Mouse (Mus musculus) heart, embryonic 15.5 days (tissue): ENCODE measurements around the gene Sh2b1. TPM values are rescaled to one million over a fixed set of nuclear protein-coding genes. Genes with fewer than 3 reads are reported as not detected.
"Not testable (repeated sequence)": the region's sequence is repeated elsewhere in the genome, so short reads cannot be mapped to it uniquely, and the experiment has no call there.

Experiments used
- ATAC-seq: fragments of 200-750 bp; cut with Nextera tagmentation; replicated peaks from 2 replicates; pipeline ENCODE4 v1.8.0; 2017; ENCODE audit warnings: low read depth, moderate TSS enrichment; ENCODE audit not compliant: insufficient number of reproducible peaks, insufficient read depth, low FRiP score
- H3K27ac ChIP-seq: fragments of 300-500 bp; sonication (generic); 2 replicates; pipeline ENCODE4 v1.5.1; 2015; ENCODE audit warnings: mild to moderate bottlenecking, inconsistent platforms
- H3K27me3 ChIP-seq: fragments of 300-500 bp; sonication (generic); 2 replicates; pipeline ENCODE4 v1.6.1; 2015; ENCODE audit warnings: inconsistent platforms
- H3K36me3 ChIP-seq: fragments of 300-500 bp; sonication (generic); 2 replicates; pipeline ENCODE4 v1.6.1; 2015; ENCODE audit warnings: mild to moderate bottlenecking, inconsistent platforms
- H3K4me1 ChIP-seq: fragments of 300-500 bp; sonication (generic); replicated peaks from 2 replicates; pipeline ENCODE4 v1.6.1; 2015; ENCODE audit warnings: inconsistent platforms
- H3K4me2 ChIP-seq: fragments of 300-500 bp; sonication (generic); 2 replicates; pipeline ENCODE4 v1.6.1; 2015; ENCODE audit warnings: inconsistent platforms, mild to moderate bottlenecking, moderate library complexity
- H3K4me3 ChIP-seq: fragments of 300-500 bp; sonication (generic); 2 replicates; pipeline ENCODE4 v1.5.1; 2015; ENCODE audit warnings: mild to moderate bottlenecking, inconsistent platforms
- H3K9ac ChIP-seq: fragments of 300-500 bp; sonication (generic); 2 replicates; pipeline ENCODE4 v1.6.1; 2015; ENCODE audit warnings: mild to moderate bottlenecking, inconsistent platforms
- H3K9me3 ChIP-seq: fragments of 300-500 bp; sonication (generic); replicated peaks from 2 replicates; pipeline ENCODE4 v1.6.1; 2016; ENCODE audit warnings: inconsistent platforms
- WGBS: fragments of 180-500 bp; shearing (Covaris S2); methylation state at CpG from one replicate; pipeline ENCODE4 v1.1.7; 2015; ENCODE audit warnings: mixed read lengths; 5-methylcytosine and 5-hydroxymethylcytosine counted together
- polyA plus RNA-seq: library from polyadenylated mRNA; unstranded; fragments of >200 nt; fragmentation: Nextera tagmentation; extraction: Ambion mirVana; gene quantifications from 2 replicates; pipeline ENCODE4 v1.2.1, GENCODE M21; 2015

Sh2b1 gene
- polyA plus RNA-seq, 1 experiment from 2014 or later: 37.1 TPM

DNA sequence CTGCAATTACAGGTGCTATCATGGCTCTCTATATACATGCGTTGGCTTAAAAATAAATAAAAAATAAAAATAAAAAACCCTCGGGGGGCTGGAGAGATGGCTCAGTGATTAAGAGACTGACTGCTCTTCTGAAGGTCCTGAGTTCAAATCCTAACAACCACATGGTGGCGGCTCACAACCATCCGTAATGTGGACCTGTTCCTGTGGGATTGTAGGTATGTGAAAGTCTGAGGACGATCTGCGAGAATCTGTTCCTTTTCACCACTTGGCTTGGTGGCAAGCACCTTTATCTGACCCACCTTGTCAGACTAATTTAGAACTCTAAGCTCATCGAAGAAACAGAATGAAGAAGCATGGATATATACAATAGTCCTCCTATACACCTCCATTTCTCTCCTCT lies 24.2 kb upstream of the Sh2b1 start:
- H3K4me1 ChIP-seq: peaks cover 16% of the 10 kb centered on the region
- no peak overlapping the region for H3K27ac ChIP-seq
- peaks cover 68% of the 10 kb centered on the region for H3K36me3 ChIP-seq
- H3K27me3 ChIP-seq: no peaks in the 10 kb centered on the region
- no peak for ATAC-seq
- H3K9me3 ChIP-seq: no peaks in the 10 kb centered on the region
- no peak overlapping the region for H3K4me2 ChIP-seq
- H3K4me3 ChIP-seq: no peak overlapping the region
- WGBS: 91% methylated on average over 7 of the region's 7 CpGs
- no peak overlapping the region for H3K9ac ChIP-seq

DNA sequence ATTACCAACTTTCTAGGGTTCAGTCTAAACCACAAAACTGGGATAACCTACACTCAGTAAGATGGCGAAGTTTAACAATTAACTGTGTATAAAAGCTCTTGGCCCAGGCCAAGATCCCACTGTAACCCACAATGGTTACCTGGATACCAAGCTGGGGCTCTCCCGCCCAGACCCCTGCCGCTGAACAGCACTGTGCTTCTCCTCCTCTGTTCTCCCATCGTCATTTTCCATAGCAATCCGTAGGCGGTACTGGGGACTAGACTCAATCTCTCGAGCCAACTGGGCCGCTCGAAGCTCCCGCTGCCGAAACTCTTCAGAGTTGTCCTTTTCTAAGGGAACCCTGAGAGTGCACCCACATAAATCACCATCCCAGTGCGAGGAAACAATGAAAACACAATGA lies 22.7 kb upstream of the Sh2b1 start:
- Histone ChIP-seq H3K9me3 (no peaks in the 10 kb centered on the region), H3K36me3 (peaks cover 82% of the 10 kb centered on the region), H3K9ac (no peak overlapping the region), H3K27me3 (no peaks in the 10 kb centered on the region), H3K4me2 (no peak overlapping the region), H3K4me1 (peaks cover 12% of the 10 kb centered on the region), H3K27ac (no peak overlapping the region), H3K4me3 (no peak overlapping the region)
- whole genome bisulfite sequencing: 91% methylated on average over 12 of the region's 12 CpGs
- ATAC-seq: no peak

DNA sequence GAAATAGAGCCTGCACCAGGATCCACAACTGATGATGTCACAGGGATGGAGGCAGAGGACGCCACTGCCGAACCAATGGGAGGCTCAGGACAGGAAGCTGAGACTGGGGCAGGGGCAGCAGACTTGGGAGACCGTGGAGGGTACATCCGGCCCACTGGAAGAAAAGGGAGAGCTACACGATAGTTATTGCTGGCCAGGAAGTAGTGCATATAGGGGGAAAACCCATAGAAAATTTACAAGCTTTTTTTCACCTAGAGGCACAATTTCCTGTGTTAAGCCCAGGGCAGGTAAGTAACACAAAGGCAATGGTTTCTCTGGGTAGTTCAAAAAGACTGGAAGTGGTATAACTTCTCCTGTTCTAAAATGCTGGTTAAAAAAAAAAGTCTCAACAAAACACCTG lies 21.3 kb upstream of the Sh2b1 start:
- Histone ChIP-seq H3K36me3 (peaks cover 96% of the 10 kb centered on the region), H3K4me3 (no peak overlapping the region), H3K27ac (no peak overlapping the region), H3K9ac (no peak overlapping the region), H3K27me3 (no peaks in the 10 kb centered on the region), H3K9me3 (no peaks in the 10 kb centered on the region), H3K4me1 (peaks cover 9% of the 10 kb centered on the region), H3K4me2 (no peak overlapping the region)
- WGBS: 83% methylated on average over 5 of the region's 5 CpGs
- ATAC-seq: no peak

- Histone ChIP-seq H3K36me3 (peaks cover 96% of the 10 kb centered on the region), H3K4me3 (no peak overlapping the region), H3K9ac (no peak overlapping the region), H3K4me2 (no peak overlapping the region), H3K9me3 (no peaks in the 10 kb centered on the region), H3K27me3 (no peaks in the 10 kb centered on the region), H3K4me1 (no peaks in the 10 kb centered on the region), H3K27ac (no peak overlapping the region)
- no peak for ATAC-seq
- WGBS: 86% methylated on average over 6 of the region's 6 CpGs
These were observed 18.9 kb upstream of the Sh2b1 start for GRCm38 (mm10) chr7:126494120-126494519.

DNA sequence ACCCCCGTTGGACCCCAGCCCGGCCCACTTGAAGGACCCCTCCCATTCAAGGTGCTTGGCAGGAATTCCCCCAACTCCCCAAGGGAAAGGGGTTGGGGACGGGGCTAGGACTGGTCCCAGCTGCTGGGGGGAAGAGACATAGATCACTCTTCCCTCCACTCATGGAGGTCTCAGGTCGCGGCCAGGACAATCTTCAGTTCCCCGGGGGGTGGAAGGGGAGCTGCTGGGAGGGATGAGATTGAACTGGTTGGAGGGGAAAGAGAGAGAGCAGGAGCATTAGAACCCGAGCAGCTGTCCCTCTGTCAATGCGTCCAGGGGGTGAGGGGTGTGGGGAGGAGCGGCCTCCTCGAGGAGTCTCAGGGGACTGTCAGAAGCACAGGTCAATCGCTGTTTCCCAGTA lies 16.7 kb upstream of the Sh2b1 start:
- no peaks in the 10 kb centered on the region for H3K27me3 ChIP-seq
- no peak overlapping the region for H3K9ac ChIP-seq
- ATAC-seq: no peak
- H3K27ac ChIP-seq: no peak overlapping the region
- peaks cover 8% of the 10 kb centered on the region for H3K4me1 ChIP-seq
- H3K4me2 ChIP-seq: no peak overlapping the region
- no peaks in the 10 kb centered on the region for H3K9me3 ChIP-seq
- WGBS: 56% methylated on average over 11 of the region's 11 CpGs
- no peak overlapping the region for H3K4me3 ChIP-seq
- H3K36me3 ChIP-seq: peaks cover 78% of the 10 kb centered on the region

DNA sequence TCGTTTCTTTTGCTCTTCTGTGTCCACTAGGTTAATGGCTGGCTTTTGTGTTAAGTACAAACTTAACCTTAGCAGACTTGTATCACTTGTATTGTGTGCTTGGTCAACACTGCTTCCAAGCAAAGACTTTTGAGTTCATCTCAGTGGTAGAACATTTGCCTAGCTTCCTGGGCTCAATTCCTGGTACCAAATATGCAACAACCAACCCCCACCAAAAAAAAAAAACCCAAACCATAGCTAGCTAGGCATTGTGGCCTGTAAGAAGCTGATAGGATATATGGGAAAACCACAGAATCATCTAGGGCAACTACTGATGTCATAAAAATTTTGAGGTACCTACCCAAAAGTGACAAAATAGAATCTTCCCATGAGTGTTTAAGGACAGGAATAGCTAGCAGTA lies 15.8 kb upstream of the Sh2b1 start:
- H3K27ac ChIP-seq: no peak overlapping the region
- peaks cover 69% of the 10 kb centered on the region for H3K36me3 ChIP-seq
- no peak overlapping the region for H3K9ac ChIP-seq
- H3K4me3 ChIP-seq: no peak overlapping the region
- peaks cover 10% of the 10 kb centered on the region for H3K4me1 ChIP-seq
- 73% methylated on average over 1 of the region's 1 CpGs for WGBS
- no peak for ATAC-seq
- no peaks in the 10 kb centered on the region for H3K27me3 ChIP-seq
- no peaks in the 10 kb centered on the region for H3K9me3 ChIP-seq
- H3K4me2 ChIP-seq: no peak overlapping the region

DNA sequence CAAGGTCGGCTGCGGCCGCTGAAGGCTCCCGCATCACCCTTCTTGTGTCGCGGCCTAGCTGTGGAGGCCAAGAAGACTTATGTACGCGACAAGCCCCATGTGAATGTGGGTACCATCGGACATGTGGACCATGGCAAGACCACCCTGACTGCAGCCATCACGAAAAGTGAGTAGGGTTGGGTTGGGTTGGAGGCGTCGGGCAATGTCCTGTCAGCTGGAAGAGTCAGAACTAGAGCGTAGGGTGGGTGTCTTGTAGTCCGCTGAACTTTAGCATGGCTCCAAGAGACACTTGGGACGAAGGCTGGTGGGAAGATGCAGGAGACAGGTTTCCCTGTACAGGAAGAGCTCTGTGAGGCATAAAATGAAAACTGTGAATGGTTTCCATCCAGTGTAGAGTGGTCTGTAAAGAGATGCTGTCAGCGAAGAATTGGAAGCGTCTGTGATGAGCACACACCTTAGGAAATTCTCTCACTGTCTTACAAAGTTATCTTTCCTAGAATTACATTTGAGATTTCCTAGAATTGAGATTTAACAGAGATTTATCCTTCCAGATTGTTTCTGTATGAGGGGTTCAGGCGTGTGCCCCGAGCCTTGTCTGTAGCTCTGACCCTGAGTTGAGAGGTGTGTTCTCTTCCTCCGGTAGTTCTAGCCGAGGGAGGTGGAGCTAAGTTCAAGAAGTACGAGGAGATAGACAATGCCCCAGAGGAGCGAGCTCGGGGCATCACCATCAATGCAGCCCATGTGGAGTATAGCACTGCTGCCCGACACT lies 12.6 kb upstream of the Sh2b1 start:
- Histone ChIP-seq H3K27ac (peak overlapping the region; percentile 70), H3K4me2 (peak overlapping the region; percentile 82), H3K4me3 (peak overlapping the region; percentile 78), H3K4me1 (peaks cover 11% of the 10 kb centered on the region), H3K9ac (peak overlapping the region; percentile 81), H3K36me3 (peaks cover 37% of the 10 kb centered on the region)
- WGBS: 11% methylated on average over 25 of the region's 25 CpGs
- 0 out of 2 replicates have a peak, but pooled peaks have one; percentile 2 for ATAC-seq
- not testable (repeated sequence) for H3K9me3 ChIP-seq, H3K27me3 ChIP-seq

DNA sequence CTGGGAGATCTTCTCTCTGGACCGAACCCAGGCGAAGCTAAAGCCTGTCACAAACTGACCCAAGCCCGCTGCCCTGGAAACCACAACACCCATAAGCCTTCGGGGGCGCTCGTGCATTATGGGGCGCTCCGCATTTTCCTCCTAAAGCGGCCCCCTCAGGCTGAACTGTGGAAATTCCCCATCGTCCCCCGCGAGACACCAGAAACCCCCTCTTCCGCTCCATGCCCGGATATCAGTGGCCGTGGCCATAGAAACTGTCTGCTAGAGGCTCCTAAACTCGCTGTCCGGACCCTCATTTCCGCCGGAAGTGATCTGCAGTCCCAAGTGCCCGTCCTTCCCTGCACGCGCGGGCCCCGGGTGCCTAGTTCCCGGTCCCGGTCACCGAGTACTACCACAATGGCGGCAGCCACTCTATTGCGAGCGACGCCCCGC lies 11.8 kb upstream of the Sh2b1 start, which contains the start of gene Tufm:
Gene Tufm (plus strand): TSS at position 310 of the 432 bp plus-strand sequence.
- H3K4me3 ChIP-seq: peak within 1 kb of the TSS; percentile 78
- H3K9ac ChIP-seq: peak within 1 kb of the TSS; percentile 81
- H3K27ac ChIP-seq: peak within 1 kb of the TSS; percentile 70
- H3K27me3 ChIP-seq: no peaks in the 10 kb centered on the region
- WGBS: under 1% methylated on average over 32 of the region's 32 CpGs
- H3K4me2 ChIP-seq: peak within 1 kb of the TSS; percentile 82
- peaks cover 14% of the 10 kb centered on the region for H3K4me1 ChIP-seq
- ATAC-seq: peak; percentile 86
- peaks cover 29% of the 10 kb centered on the region for H3K36me3 ChIP-seq
- no peaks in the 10 kb centered on the region for H3K9me3 ChIP-seq

DNA sequence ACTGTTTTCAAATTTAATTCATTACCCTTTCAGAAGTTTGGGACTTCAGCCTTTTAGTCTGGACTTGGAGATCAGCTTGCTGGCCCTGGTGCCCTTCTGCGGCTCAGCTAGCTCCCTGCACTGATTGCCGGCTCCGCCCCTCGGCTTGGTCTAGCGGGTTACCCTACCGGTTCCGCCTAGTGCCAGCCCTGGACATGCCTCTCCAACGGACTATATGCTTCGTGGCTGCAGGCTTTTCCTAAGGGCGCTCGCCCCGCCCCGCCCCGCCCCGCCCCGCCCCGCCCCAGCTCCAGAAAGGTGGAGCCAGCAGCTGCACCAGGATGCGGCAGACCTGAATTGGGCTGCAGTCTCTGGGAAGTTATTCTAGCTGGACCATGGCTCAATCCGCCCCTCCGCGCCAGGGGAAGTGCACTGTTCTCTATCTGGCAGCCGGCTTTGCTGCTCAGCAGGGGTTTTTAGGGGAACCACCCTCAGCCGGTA lies 7.2 kb upstream of the Sh2b1 start:
- no peaks in the 10 kb centered on the region for H3K9me3 ChIP-seq
- peak overlapping the region; percentile 57 for H3K9ac ChIP-seq
- ATAC-seq: peak; percentile 87
- H3K4me3 ChIP-seq: peak overlapping the region; percentile 43
- peak overlapping the region; percentile 79 for H3K4me2 ChIP-seq
- peaks cover 6% of the 10 kb centered on the region for H3K4me1 ChIP-seq
- peak overlapping the region; percentile 85 for H3K27ac ChIP-seq
- WGBS: under 1% methylated on average over 23 of the region's 23 CpGs
- no peaks in the 10 kb centered on the region for H3K36me3 ChIP-seq
- no peaks in the 10 kb centered on the region for H3K27me3 ChIP-seq

- no peak overlapping the region for H3K4me3 ChIP-seq
These were observed 6.5 kb upstream of the Sh2b1 start for GRCm38 (mm10) chr7:126481699-126482098.

GRCm38 (mm10) chr7:126474486-126474955 lies 703 bp downstream of the Sh2b1 start:
- Histone ChIP-seq H3K27me3 (no peaks in the 10 kb centered on the region), H3K4me1 (peaks cover 30% of the 10 kb centered on the region), H3K27ac (peak overlapping the region; percentile 96), H3K4me3 (peak overlapping the region; percentile 82), H3K9ac (peak overlapping the region; percentile 90), H3K36me3 (peaks cover 30% of the 10 kb centered on the region), H3K9me3 (no peaks in the 10 kb centered on the region), H3K4me2 (peak overlapping the region; percentile 86)
- WGBS: under 1% methylated on average over 25 of the region's 27 CpGs
- peak; percentile 20 for ATAC-seq

More at GRCm38 (mm10) chr7:126481699-126482098, 6.5 kb upstream of the Sh2b1 start:
- H3K4me1 ChIP-seq: peaks cover 5% of the 10 kb centered on the region
- 18% methylated on average over 5 of the region's 5 CpGs for WGBS
- H3K9me3 ChIP-seq: no peaks in the 10 kb centered on the region
- no peaks in the 10 kb centered on the region for H3K36me3 ChIP-seq
- no peak overlapping the region for H3K9ac ChIP-seq
- H3K4me2 ChIP-seq: no peak overlapping the region
- no peak for ATAC-seq
- H3K27ac ChIP-seq: no peak overlapping the region
- H3K27me3 ChIP-seq: no peaks in the 10 kb centered on the region
